ENCODE assay signal across 14 mouse cellular contexts in genomic region chr16:85160140-85160539, GRCm38 (mm10).
"Had no signal": no experiment of that assay in that cellular context is flagged by ENCODE, and none has a peak within 500 bp of the region (broad histone marks: within the 10 kb centered on the region; RNA-seq: fewer than 3 reads in every experiment).

No protein-coding gene starts in this region.

- H3K36me3 ChIP-seq: limb, embryonic 13.5 days; midbrain, embryonic 12.5 days had no signal

- H3K27me3 ChIP-seq: limb, embryonic 13.5 days; megakaryocyte, embryonic 14.5 days; midbrain, embryonic 12.5 days; neural tube, embryonic 13.5 days had no signal

- DNase-seq: left cerebral cortex, postnatal 4 days; lung, adult 18-20 months; retina, postnatal 1 day; right cerebral cortex, postnatal 4 days; spleen, adult 18-20 months; thymus, adult 18-20 months; thymus, postnatal 14 days had no signal

- H3K4me1 ChIP-seq: megakaryocyte, embryonic 14.5 days had no signal

- H3K4me2 ChIP-seq: limb, embryonic 13.5 days; midbrain, embryonic 12.5 days; neural tube, embryonic 13.5 days had no signal

- H3K9ac ChIP-seq: limb, embryonic 13.5 days; liver, embryonic 14.5 days; midbrain, embryonic 12.5 days; neural tube, embryonic 13.5 days had no signal

- H3K4me3 ChIP-seq: limb, embryonic 13.5 days; megakaryocyte, embryonic 14.5 days; midbrain, embryonic 12.5 days; neural tube, embryonic 13.5 days had no signal

- H3K9me3 ChIP-seq: limb, embryonic 13.5 days; midbrain, embryonic 12.5 days; neural tube, embryonic 13.5 days had no signal

- ATAC-seq: hindbrain, postnatal 0 days; midbrain, embryonic 16.5 days had no signal

- H3K27ac ChIP-seq: hindbrain, postnatal 0 days; limb, embryonic 13.5 days; liver, embryonic 14.5 days; midbrain, embryonic 12.5 days; neural tube, embryonic 13.5 days had no signal
